Mouse (Mus musculus) forebrain, postnatal 0 days (tissue): ENCODE results near the gene Olfr61. TPM values are rescaled to one million over a fixed set of nuclear protein-coding genes. Genes with fewer than 3 reads are reported as not detected.
"Not testable (repeated sequence)": the region's sequence is repeated elsewhere in the genome, so short reads cannot be mapped to it uniquely, and the experiment has no call there.

ENCODE experiments used
- ATAC-seq: fragments of 200-750 bp; cut with Nextera tagmentation; 2 replicates; pipeline ENCODE4 v1.8.0; 2017; ENCODE audit warnings: mild to moderate bottlenecking, moderate library complexity
- DNase-seq: peaks from one replicate; pipeline ENCODE4 v3.0.0-alpha.2; 2015
- H3K27ac ChIP-seq: fragments of 300-500 bp; sonication (generic); 2 replicates; pipeline ENCODE4 v1.5.1; 2014; ENCODE audit warnings: low read depth, mild to moderate bottlenecking, antibody characterized with exemption, low read length, moderate library complexity, mixed read lengths
- H3K27me3 ChIP-seq: fragments of 300-500 bp; sonication (generic); 2 replicates; pipeline ENCODE4 v1.6.1; 2014; ENCODE audit warnings: mild to moderate bottlenecking, low read length, mixed read lengths; ENCODE audit not compliant: insufficient read depth
- H3K36me3 ChIP-seq: fragments of 300-500 bp; sonication (generic); 2 replicates; pipeline ENCODE4 v1.6.1; 2014; ENCODE audit warnings: mild to moderate bottlenecking, moderate library complexity; ENCODE audit not compliant: insufficient read depth
- H3K4me1 ChIP-seq: fragments of 300-500 bp; sonication (generic); 2 replicates; pipeline ENCODE4 v1.6.1; 2014; ENCODE audit warnings: antibody characterized with exemption; ENCODE audit not compliant: insufficient read depth
- H3K4me2 ChIP-seq: fragments of 300-500 bp; sonication (generic); 2 replicates; pipeline ENCODE4 v1.6.1; 2014; ENCODE audit warnings: low read depth, mild to moderate bottlenecking, moderate library complexity
- H3K4me3 ChIP-seq: fragments of 300-500 bp; sonication (generic); 2 replicates; pipeline ENCODE4 v1.5.1; 2014; ENCODE audit warnings: low read depth, low read length, mixed read lengths
- H3K9ac ChIP-seq: fragments of 300-500 bp; sonication (generic); 2 replicates; pipeline ENCODE4 v1.6.1; 2014; ENCODE audit warnings: mild to moderate bottlenecking
- H3K9me3 ChIP-seq: fragments of 300-500 bp; sonication (generic); 2 replicates; pipeline ENCODE4 v1.6.1; 2016; ENCODE audit warnings: low read length
- CTCF ChIP-seq: sonication (generic); IDR thresholded peaks from 2 replicates; pipeline ENCODE4 v1.5.1; 2016; ENCODE audit warnings: antibody characterized with exemption, control low read depth, low read depth
- WGBS: fragments of 180-500 bp; shearing (Covaris S2); extraction: QIAGEN DNeasy Blood & Tissue Kit; methylation state at CpG from one replicate; pipeline ENCODE4 v1.1.7; 2014; 5-methylcytosine and 5-hydroxymethylcytosine counted together
- polyA plus RNA-seq: library from polyadenylated mRNA; unstranded; fragments of >200 nt; fragmentation: Nextera tagmentation; extraction: Ambion mirVana; gene quantifications from 2 replicates; pipeline ENCODE4 v1.2.1, GENCODE M21; 2015
- total RNA-seq: library from RNA; depleted of rRNA; stranded (reverse); fragments of >200 nt; gene quantifications from 2 replicates; pipeline ENCODE4 v1.2.3, GENCODE M21; 2014; rRNA removed

The Olfr61 gene
- not detected in 2 replicates for total RNA-seq
- not detected in 2 replicates for polyA plus RNA-seq

DNA sequence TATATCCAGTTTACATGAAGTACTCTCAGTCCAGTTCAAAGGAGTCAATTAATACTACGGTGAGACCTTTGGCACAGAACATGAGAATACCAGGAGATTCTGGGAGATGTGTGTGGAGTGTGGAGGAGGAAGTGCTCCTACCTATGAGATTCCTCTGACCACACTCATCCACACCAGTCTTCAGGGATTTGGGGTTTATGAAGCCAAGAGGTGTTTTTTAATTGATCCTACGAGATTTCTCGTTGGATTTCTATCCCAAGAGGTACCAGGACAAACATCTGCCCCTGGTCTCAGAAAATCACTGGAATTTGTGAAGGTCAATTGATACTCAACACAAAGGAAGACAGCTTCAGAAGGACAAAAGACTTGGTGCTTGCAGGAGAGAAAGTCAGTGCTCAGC lies at the start of gene Olfr61:
TSS of gene Olfr61 (plus strand) at position 301 of the 400 bp plus-strand sequence.
- ATAC-seq = not testable (repeated sequence)
- WGBS = 86% methylated on average over 3 of the region's 3 CpGs

DNA sequence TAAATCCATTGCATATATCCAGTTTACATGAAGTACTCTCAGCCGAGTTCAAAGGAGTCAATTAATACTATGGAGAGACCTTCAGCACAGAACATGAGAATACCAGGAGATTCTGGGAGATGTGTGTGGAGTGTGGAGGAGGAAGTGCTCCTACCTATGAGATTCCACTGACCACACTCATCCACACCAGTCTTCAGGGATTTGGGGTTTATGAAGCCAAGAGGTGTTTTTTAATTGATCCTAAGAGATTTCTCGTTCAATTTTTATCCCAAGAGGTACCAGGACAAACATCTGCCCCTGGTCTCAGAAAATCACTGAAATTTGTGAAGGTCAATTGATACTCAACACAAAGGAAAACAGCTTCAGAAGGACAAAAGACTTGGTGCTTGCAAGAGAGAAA lies 27.8 kb upstream of the Olfr61 start, which contains the start of gene Olfr46:
TSS of gene Olfr46 (plus strand) at position 301 of the 400 bp plus-strand sequence.
- H3K27me3 ChIP-seq, H3K4me1 ChIP-seq, DNase-seq, H3K9ac ChIP-seq, ATAC-seq, H3K4me2 ChIP-seq, H3K4me3 ChIP-seq, H3K9me3 ChIP-seq, H3K36me3 ChIP-seq, H3K27ac ChIP-seq: not testable (repeated sequence)
- WGBS = 80% methylated on average over 2 of the region's 2 CpGs

More for the DNA sequence above, at the start of gene Olfr61:
- H3K4me3 ChIP-seq, H3K27ac ChIP-seq, H3K9me3 ChIP-seq, H3K9ac ChIP-seq, H3K36me3 ChIP-seq, H3K4me2 ChIP-seq, H3K4me1 ChIP-seq, H3K27me3 ChIP-seq, DNase-seq: not testable (repeated sequence)

DNA sequence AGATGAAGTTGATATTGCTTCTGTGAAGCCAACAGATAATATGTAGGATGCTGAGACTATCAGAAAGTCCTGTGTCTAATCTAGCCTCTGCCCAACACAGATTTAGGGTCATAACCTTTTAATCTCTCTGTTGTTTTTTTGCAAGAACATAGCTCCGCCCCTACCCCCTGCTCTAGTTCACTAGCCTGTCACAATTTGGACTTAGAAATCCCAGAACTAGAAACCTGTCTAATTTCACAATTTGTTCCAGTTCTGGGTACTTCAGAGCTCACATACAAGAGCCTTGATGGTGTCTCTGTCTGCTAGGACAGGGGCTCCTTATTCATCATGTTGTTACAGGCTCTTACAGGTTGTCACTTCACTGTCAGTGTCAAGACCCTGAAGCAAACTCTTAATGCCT lies 1.8 kb downstream of the Olfr61 start:
- no peak overlapping the region for H3K4me2 ChIP-seq
- H3K36me3 ChIP-seq = no peaks in the 10 kb centered on the region
- TF ChIP-seq CTCF = no peak
- DNase-seq = no peak
- no peaks in the 10 kb centered on the region for H3K9me3 ChIP-seq
- WGBS = 75% methylated on average over 1 of the region's 1 CpGs
- no peak overlapping the region for H3K4me3 ChIP-seq
- H3K9ac ChIP-seq = no peak overlapping the region
- no peak overlapping the region for H3K27ac ChIP-seq
- no peaks in the 10 kb centered on the region for H3K27me3 ChIP-seq
- no peaks in the 10 kb centered on the region for H3K4me1 ChIP-seq
- ATAC-seq = no peak

DNA sequence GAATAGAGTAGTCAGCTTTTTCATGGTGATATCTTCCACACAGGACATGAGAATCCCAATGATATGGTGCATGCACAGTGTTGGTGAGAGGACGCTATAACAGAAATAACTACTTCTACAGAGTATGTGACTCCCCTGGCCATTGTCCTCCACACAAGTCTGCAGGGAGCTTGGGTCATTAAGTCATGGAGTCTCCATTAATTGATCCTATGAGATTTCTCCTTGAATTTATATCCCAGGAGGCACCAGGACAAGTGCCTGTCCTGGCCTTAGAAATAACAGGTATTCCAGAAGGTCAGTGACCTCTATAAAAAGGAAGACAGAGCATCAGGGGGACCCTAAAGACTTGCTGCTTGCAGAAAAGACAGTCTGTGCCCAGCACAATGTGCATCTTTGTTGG lies 17.4 kb downstream of the Olfr61 start, which contains the start of gene Olfr53:
TSS of gene Olfr53 (plus strand) at position 301 of the 400 bp plus-strand sequence.
- Histone ChIP-seq H3K9me3 (no peaks in the 10 kb centered on the region), H3K27me3 (no peaks in the 10 kb centered on the region), H3K4me3 (no peak within 1 kb of the TSS), H3K4me2 (no peak within 1 kb of the TSS), H3K27ac (no peak within 1 kb of the TSS), H3K36me3 (no peaks in the 10 kb centered on the region), H3K4me1 (no peaks in the 10 kb centered on the region), H3K9ac (no peak within 1 kb of the TSS)
- 88% methylated on average over 1 of the region's 1 CpGs for WGBS
- TF ChIP-seq CTCF = no peak
- no peak for ATAC-seq
- no peak for DNase-seq

DNA sequence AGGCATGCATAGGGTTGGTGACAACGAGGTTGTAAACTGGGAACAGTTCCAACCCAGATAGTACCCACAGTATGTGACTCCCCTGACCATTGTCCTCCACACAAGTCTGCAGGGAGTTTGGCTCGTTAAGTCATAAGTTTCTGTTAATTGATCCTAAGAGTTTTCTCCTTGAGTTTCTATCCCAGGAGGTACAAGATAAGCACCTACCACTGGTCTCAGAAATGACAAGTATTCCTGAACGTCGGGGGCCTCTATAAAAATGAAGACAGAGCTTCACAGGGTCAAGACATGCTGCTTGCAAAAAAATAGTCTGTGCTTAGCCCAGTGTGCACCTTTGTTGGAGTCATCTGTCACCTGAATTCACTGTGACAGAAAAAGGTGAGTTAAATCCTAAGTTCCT lies 30.9 kb downstream of the Olfr61 start, which contains the start of gene Olfr539:
TSS of gene Olfr539 (plus strand) at position 301 of the 400 bp plus-strand sequence.
- no peak within 1 kb of the TSS for H3K4me3 ChIP-seq
- DNase-seq (no peak), ATAC-seq (no peak)
- H3K4me2 ChIP-seq = no peak within 1 kb of the TSS
- H3K9me3 ChIP-seq = no peaks in the 10 kb centered on the region
- 61% methylated on average over 4 of the region's 4 CpGs for WGBS
- no peaks in the 10 kb centered on the region for H3K36me3 ChIP-seq
- no peaks in the 10 kb centered on the region for H3K4me1 ChIP-seq
- H3K9ac ChIP-seq = no peak within 1 kb of the TSS
- no peaks in the 10 kb centered on the region for H3K27me3 ChIP-seq
- no peak within 1 kb of the TSS for H3K27ac ChIP-seq
- no peak for TF ChIP-seq CTCF

DNA sequence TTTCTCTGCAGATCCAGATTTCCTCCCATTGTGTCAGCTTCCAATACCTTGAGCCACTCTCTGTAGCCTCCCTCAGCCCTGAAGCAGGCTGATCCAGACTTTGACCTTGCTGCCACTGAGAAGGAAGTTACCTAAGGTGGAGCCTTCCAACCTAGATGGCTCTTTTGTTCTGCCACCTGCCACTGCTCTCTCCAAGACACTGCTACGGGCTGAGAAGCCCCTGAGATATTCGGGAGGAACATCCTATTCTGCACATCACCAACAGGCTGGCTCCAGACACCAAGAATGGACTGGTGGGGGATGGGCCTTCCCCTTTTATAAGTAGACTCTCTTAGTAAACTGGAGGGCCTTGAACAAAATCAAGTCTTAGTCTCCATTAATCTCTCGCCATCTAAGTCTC lies 41.9 kb downstream of the Olfr61 start:
- WGBS = 86% methylated on average over 3 of the region's 3 CpGs
- H3K4me2 ChIP-seq = not testable (repeated sequence)

DNA sequence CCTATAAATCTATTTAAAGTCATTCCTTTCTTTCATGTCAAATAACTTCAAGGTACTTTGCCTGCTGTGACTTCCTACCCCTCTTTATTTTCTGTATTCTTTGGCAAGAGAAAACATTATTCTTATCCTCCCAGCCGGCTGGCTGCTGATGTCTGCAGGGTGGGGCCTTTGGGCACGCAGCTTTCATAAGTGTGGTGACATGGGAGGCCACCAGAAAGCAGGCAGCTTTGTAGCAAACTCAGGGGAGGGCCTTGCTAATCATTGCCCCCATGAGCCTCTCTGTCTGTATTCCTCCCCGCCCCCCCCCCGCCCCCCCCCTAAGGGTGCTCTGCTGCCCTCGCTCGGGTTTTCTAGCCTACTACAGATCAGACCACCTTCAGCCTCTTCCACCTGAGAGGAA lies 47.1 kb downstream of the Olfr61 start:
- no peaks in the 10 kb centered on the region for H3K9me3 ChIP-seq
- no peaks in the 10 kb centered on the region for H3K4me1 ChIP-seq
- H3K27ac ChIP-seq = no peak overlapping the region
- ATAC-seq (no peak), DNase-seq (no peak)
- 0 out of 2 replicates have a peak overlapping the region, but pooled peaks have one; percentile 27 for H3K4me2 ChIP-seq
- no peaks in the 10 kb centered on the region for H3K27me3 ChIP-seq
- H3K4me3 ChIP-seq = peak overlapping the region; percentile 9; the same call in 1 of the 2 replicates
- no peak overlapping the region for H3K9ac ChIP-seq
- WGBS = 5% methylated on average over 4 of the region's 6 CpGs
- no peak for TF ChIP-seq CTCF
- H3K36me3 ChIP-seq = no peaks in the 10 kb centered on the region

More for the DNA sequence above, 41.9 kb downstream of the Olfr61 start:
- H3K4me3 ChIP-seq, H3K27ac ChIP-seq, H3K4me1 ChIP-seq, H3K36me3 ChIP-seq, ATAC-seq, H3K27me3 ChIP-seq, H3K9me3 ChIP-seq, H3K9ac ChIP-seq, DNase-seq: not testable (repeated sequence)

DNA sequence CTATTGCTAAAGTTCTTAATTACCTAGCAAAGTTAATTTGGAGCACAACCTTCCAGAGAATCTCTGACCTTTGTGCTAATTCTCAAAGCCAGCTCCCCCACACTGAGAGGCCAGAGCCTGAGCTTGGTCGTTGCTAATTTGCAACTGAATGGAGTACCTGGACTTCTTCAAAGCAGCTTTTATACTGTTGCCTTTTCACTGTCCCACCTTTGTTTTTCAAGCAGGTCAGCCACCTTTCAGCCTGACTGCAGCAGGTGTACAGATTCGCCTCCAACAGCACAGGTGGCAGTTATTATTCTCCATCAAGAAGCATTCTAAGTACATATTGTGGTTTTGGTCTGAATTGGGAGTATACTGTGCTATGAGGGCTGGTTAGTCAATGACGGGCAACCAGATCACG lies 50.8 kb downstream of the Olfr61 start:
- H3K4me3 ChIP-seq, H3K36me3 ChIP-seq, H3K27me3 ChIP-seq, H3K27ac ChIP-seq, DNase-seq, H3K9ac ChIP-seq, H3K4me2 ChIP-seq, ATAC-seq, H3K4me1 ChIP-seq, H3K9me3 ChIP-seq: not testable (repeated sequence)
- WGBS = 72% methylated on average over 4 of the region's 4 CpGs
